Mouse (Mus musculus) cerebellum, adult 8-10 months (tissue): ENCODE data around the gene Coa5.

Source experiments
- DNase-seq: peaks from one replicate; pipeline ENCODE4 v3.0.0; 2022

Coa5 gene

GRCm38 (mm10) chr1:37428911-37429310 lies 992 bp downstream of the Coa5 start:
- DNase-seq: no peak

- no peak for DNase-seq
Measured at GRCm38 (mm10) chr1:37427144-37427875, 2.6 kb downstream of the Coa5 start.

- peak; percentile 40 for DNase-seq
Measured at GRCm38 (mm10) chr1:37419420-37419819, 10.5 kb downstream of the Coa5 start.

GRCm38 (mm10) chr1:37415394-37415793 lies 14.5 kb downstream of the Coa5 start:
- no peak for DNase-seq

GRCm38 (mm10) chr1:37409647-37410046 lies 20.3 kb downstream of the Coa5 start:
- no peak for DNase-seq

GRCm38 (mm10) chr1:37408678-37409077 lies 21.2 kb downstream of the Coa5 start:
- no peak for DNase-seq

GRCm38 (mm10) chr1:37408059-37408458 lies 21.8 kb downstream of the Coa5 start:
- no peak for DNase-seq

GRCm38 (mm10) chr1:37407228-37407627 lies 22.7 kb downstream of the Coa5 start:
- DNase-seq: no peak

- DNase-seq: no peak
Measured at GRCm38 (mm10) chr1:37405137-37405536, 24.8 kb downstream of the Coa5 start.

GRCm38 (mm10) chr1:37401687-37402086 lies 28.2 kb downstream of the Coa5 start:
- DNase-seq: peak; percentile 79

- DNase-seq: no peak
Measured at GRCm38 (mm10) chr1:37399734-37400133, 30.2 kb downstream of the Coa5 start.

- no peak for DNase-seq
Measured at GRCm38 (mm10) chr1:37398961-37399360, 30.9 kb downstream of the Coa5 start.

- no peak for DNase-seq
Measured at GRCm38 (mm10) chr1:37396481-37396880, 33.4 kb downstream of the Coa5 start.

GRCm38 (mm10) chr1:37393174-37393573 lies 36.7 kb downstream of the Coa5 start:
- no peak for DNase-seq

GRCm38 (mm10) chr1:37386448-37386971 lies 43.4 kb downstream of the Coa5 start:
- DNase-seq: peak; percentile 41

- no peak for DNase-seq
Measured at GRCm38 (mm10) chr1:37384304-37384703, 45.6 kb downstream of the Coa5 start.

GRCm38 (mm10) chr1:37380913-37381312 lies 49.0 kb downstream of the Coa5 start:
- no peak for DNase-seq

- peak; percentile 43 for DNase-seq
Measured at GRCm38 (mm10) chr1:37379536-37379935, 50.4 kb downstream of the Coa5 start.

GRCm38 (mm10) chr1:37378095-37378494 lies 51.8 kb downstream of the Coa5 start:
- no peak for DNase-seq

GRCm38 (mm10) chr1:37376751-37377150 lies 53.2 kb downstream of the Coa5 start:
- no peak for DNase-seq

- no peak for DNase-seq
Measured at GRCm38 (mm10) chr1:37376177-37376576, 53.7 kb downstream of the Coa5 start.

GRCm38 (mm10) chr1:37368768-37369385 lies 61.0 kb downstream of the Coa5 start:
- DNase-seq: no peak

- peak; percentile 54 for DNase-seq
Measured at GRCm38 (mm10) chr1:37368125-37368524, 61.8 kb downstream of the Coa5 start.
